Mouse (Mus musculus) lung, postnatal 10 days (tissue): ENCODE data around the gene Acoxl.

ENCODE experiments used
- DNase-seq: peaks from one replicate; pipeline ENCODE4 v3.0.0; 2021

The Acoxl gene

DNA sequence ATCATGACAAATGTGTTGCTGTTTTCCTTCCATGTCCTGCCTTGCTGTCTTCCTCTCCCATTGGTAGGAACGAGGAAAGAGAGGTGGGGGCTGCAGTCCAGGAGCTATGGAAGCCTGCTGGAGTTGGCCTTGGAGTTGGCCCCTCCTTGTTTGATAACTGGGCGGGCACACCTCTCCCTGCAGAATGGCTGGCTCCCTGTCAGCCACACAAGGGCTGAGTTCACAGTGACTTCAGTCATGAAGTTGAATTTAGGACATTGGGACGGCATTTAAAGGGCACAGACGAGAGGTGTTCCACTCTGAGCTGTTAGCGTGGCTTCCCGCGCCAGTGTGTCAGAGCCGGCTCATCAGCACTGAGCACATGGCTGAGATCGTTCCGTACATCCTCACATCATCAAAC is 66.2 kb downstream of the Acoxl start:
- no peak for DNase-seq

- DNase-seq = no peak
These were observed 68.5 kb downstream of the Acoxl start for GRCm38 (mm10) chr2:127906973-127907678.

- no peak for DNase-seq
These were observed 69.0 kb downstream of the Acoxl start for GRCm38 (mm10) chr2:127907679-127908042.

DNA sequence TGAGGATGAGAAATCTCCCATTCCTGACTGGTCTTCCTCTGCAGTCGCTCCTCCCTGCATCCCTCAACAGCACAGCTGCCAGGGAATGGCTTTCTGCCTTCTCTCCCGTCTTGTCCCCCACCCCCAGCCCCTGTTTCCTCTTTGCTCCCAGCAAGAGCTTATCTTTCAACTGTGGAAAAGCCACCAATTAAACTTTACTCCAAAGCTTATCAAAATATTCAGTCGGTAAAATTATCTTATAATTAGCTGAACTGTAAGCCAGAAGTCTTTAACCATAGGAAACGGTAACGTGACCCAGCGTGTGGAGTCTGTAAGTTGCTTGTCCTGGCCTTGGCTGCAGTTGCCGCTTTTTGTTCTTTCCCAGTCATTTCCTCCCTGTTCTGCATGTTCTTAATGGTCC is 70.2 kb downstream of the Acoxl start:
- no peak for DNase-seq

- no peak for DNase-seq
These were observed 71.1 kb downstream of the Acoxl start for GRCm38 (mm10) chr2:127909790-127910189.

- no peak for DNase-seq
These were observed 72.9 kb downstream of the Acoxl start for GRCm38 (mm10) chr2:127911579-127911978.

GRCm38 (mm10) chr2:127914047-127914446 is 75.4 kb downstream of the Acoxl start:
- DNase-seq = no peak

GRCm38 (mm10) chr2:127916804-127917410 is 78.2 kb downstream of the Acoxl start:
- DNase-seq = no peak

- DNase-seq = peak; percentile 56
These were observed 81.1 kb downstream of the Acoxl start for GRCm38 (mm10) chr2:127919740-127920139.

- no peak for DNase-seq
These were observed 83.6 kb downstream of the Acoxl start for GRCm38 (mm10) chr2:127922036-127922901.

GRCm38 (mm10) chr2:127923077-127923680 is 84.5 kb downstream of the Acoxl start:
- no peak for DNase-seq

- no peak for DNase-seq
These were observed 88.1 kb downstream of the Acoxl start for GRCm38 (mm10) chr2:127926679-127927324.

DNA sequence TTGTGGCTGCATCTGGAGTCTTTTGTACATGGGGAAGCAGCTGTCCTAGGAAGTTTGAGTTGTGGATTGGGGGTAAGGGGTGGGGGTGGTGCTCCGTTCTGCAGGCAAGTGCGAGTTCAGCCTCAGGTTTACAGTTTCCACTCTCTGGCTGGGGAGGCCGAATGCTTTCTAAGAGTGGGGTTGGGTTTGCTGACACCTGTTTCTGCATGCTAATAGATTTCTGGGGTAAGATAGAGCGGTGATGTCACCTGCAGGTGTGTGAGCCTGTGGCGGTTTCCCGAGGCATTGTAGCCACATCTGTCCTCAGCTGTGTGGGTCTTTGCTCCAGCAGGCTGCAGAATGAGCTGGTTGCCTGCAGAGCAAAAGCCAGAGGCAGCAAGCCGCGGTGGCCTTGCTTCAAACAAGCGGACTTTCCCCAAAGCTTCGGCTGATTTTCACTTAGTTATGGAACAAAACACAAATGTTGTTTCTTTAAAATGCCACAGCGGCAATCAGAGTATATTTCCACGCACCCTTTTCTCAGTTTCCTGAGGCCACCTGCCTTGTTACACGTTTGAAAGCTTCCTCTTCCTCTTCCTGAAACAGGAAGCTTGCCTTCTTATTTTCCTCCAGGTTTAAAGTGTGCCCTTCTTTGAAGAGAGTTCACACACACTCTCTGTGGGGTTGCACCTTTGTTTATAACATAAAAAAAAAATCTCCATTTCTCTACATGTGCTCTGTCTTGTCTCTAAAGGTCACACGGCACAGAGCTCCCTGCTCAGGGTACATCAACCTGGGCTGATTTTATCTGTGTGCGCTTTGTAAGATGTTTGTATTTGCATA is 89.0 kb downstream of the Acoxl start:
- no peak for DNase-seq

- DNase-seq = no peak
These were observed 89.6 kb downstream of the Acoxl start for GRCm38 (mm10) chr2:127928279-127928678.

DNA sequence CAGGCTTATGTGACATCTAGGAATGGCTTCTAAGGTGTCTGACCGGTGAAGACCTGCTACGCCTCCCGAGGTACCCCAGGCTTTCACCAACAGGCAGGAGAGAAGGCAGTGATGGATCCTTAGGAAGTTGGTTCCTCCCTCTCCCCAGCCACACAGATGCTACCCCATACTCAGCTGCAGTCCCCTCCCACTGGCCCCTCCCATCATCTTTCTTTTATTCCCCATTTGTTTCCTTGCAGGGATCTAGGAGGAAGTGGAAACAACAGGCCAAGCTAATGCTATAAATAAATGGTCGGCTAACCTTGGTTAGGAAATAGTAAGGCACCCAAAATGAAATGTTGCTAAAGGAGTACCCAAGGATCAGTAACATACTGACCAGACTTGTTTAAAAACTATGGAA is 90.2 kb downstream of the Acoxl start:
- DNase-seq = no peak

DNA sequence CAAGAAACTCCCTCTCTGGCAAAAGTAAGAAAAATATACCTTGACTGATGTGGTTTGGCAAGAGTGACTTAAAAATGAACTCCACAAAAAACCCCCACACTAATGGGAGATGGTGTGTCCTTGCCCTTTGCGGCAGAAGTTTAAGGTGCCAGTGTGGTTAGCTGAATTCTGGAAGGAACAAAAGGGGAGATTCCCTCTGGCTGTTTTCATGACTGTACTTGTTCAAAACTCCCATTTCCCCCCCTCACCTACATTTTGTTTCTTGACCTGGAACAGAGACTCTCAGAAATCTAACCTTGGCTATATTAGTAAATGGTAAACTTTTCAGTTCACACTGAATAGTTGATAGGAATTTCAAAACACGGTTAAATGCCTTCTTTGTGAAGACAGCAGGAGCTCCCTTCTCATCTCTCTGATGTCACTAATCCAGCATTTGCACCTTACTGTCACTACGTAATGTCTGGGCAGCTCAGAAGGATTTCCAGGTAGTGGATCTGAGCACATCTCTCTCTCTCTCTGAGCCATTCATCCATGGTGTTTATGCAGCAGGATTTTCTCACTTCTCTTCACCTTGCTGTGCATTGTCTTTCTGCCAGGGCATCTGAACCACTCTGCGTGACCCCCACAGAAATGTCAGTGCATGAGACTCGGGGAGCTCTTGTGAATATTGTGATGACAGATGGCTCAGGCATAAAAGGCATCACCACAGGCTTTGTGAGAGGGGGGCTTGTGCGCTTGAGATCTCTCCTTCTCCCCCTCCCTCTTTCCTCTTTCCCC is 91.5 kb downstream of the Acoxl start:
- no peak for DNase-seq

GRCm38 (mm10) chr2:127931576-127931975 is 92.9 kb downstream of the Acoxl start:
- DNase-seq = no peak

GRCm38 (mm10) chr2:127933531-127933931 is 94.9 kb downstream of the Acoxl start:
- DNase-seq = no peak

- no peak for DNase-seq
These were observed 98.4 kb downstream of the Acoxl start for GRCm38 (mm10) chr2:127937079-127937478.

- DNase-seq = no peak
These were observed 100.5 kb downstream of the Acoxl start for GRCm38 (mm10) chr2:127939206-127939605.

DNA sequence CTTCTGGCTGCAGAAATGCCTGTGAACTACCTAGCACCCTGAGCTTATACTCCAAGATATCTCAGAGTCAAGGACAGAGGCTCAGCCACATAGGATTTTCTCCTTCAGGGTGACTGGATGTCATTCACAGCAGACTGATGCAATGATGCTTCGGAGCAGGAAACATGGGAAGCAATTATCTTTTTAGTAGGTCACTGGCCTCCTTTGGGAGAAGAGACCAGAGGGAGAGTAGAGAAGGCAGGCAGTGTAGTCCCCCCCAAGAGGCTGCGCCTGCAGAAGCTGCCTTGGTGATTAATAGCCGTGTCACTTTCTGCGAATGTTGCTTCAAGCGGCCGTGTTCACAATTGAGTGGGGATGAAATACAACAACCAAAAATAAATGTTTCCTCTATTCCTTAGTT is 121.9 kb downstream of the Acoxl start:
- peak; percentile 17 for DNase-seq
